Mouse (Mus musculus) heart, embryonic 13.5 days (tissue): ENCODE measurements around the gene Snx7. TPM values are rescaled to one million over a fixed set of nuclear protein-coding genes. Genes with fewer than 3 reads are reported as not detected.

Source experiments
- ATAC-seq: fragments of 200-750 bp; cut with Nextera tagmentation; 2 replicates; pipeline ENCODE4 v1.8.0; 2017; ENCODE audit warnings: moderate TSS enrichment; ENCODE audit not compliant: insufficient number of reproducible peaks, low FRiP score, low TSS enrichment; ENCODE audit errors: extremely low read depth
- H3K27ac ChIP-seq: fragments of 300-500 bp; sonication (generic); replicated peaks from 2 replicates; pipeline ENCODE4 v1.5.1; 2015; ENCODE audit warnings: moderate library complexity, mild to moderate bottlenecking, inconsistent platforms
- H3K27me3 ChIP-seq: fragments of 300-500 bp; sonication (generic); replicated peaks from 2 replicates; pipeline ENCODE4 v1.6.1; 2015; ENCODE audit warnings: mild to moderate bottlenecking, inconsistent platforms
- H3K36me3 ChIP-seq: fragments of 300-500 bp; sonication (generic); 2 replicates; pipeline ENCODE4 v1.6.1; 2015; ENCODE audit warnings: mild to moderate bottlenecking, inconsistent platforms
- H3K4me1 ChIP-seq: fragments of 300-500 bp; sonication (generic); 2 replicates; pipeline ENCODE4 v1.6.1; 2015; ENCODE audit warnings: inconsistent platforms
- H3K4me2 ChIP-seq: fragments of 300-500 bp; sonication (generic); 2 replicates; pipeline ENCODE4 v1.6.1; 2015; ENCODE audit warnings: inconsistent platforms, mild to moderate bottlenecking, moderate library complexity
- H3K4me3 ChIP-seq: fragments of 300-500 bp; sonication (generic); 2 replicates; pipeline ENCODE4 v1.5.1; 2015; ENCODE audit warnings: moderate library complexity, mild to moderate bottlenecking, inconsistent platforms
- H3K9ac ChIP-seq: fragments of 300-500 bp; sonication (generic); 2 replicates; pipeline ENCODE4 v1.6.1; 2015; ENCODE audit warnings: inconsistent platforms, mild to moderate bottlenecking, moderate library complexity
- H3K9me3 ChIP-seq: fragments of 300-500 bp; sonication (generic); 2 replicates; pipeline ENCODE4 v1.6.1; 2016; ENCODE audit warnings: inconsistent platforms
- WGBS: fragments of 180-500 bp; shearing (Covaris S2); methylation state at CpG from one replicate; pipeline ENCODE4 v1.1.7; 2015; ENCODE audit warnings: mixed read lengths; 5-methylcytosine and 5-hydroxymethylcytosine counted together
- polyA plus RNA-seq: library from polyadenylated mRNA; unstranded; fragments of >200 nt; fragmentation: Nextera tagmentation; extraction: Ambion mirVana; gene quantifications from 2 replicates; pipeline ENCODE4 v1.2.1, GENCODE M21; 2015

Snx7 gene
- polyA plus RNA-seq, 1 experiment from 2014 or later: 36.1 TPM

DNA sequence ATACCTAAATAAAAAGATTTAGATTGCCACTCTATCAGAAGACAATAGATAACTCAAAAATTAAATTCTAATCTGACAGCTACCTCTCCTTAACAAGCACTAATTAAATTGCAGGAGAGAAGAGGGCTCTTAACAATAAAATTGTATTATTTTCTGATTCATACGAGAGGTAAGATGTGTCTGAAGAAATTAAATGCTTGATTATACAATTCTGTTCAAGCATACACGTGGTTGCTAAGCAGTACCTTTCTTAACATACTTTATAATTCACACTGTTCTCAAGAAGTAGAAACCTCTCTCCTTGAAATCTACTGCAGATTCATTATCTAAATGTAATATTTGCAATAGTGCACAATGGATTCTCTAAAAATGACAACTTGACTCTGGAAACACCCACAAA, 54.5 kb downstream of the Snx7 start:
- no peak overlapping the region for H3K4me2 ChIP-seq
- WGBS: 81% methylated on average over 2 of the region's 2 CpGs

DNA sequence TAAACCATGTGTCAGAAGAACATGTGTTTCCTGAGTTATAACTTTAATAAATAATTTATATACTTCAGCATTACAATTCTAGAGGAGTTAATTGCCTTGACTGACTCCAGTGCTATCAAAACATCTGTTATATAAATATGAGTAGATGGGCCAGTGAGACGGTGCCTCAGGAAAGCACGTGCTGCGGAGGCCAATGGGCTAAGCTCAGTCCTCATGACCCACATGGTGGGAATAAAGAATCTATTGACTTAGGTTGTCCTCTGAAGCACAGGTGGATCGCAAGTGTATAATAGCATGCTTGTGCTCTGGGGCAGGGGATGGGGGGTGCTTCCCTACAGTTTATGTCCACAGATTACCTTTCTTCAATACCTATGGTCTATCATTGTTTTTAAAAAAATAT, 56.6 kb downstream of the Snx7 start:
- no peaks in the 10 kb centered on the region for H3K4me1 ChIP-seq
- WGBS: 88% methylated on average over 4 of the region's 4 CpGs
- H3K9ac ChIP-seq: no peak overlapping the region
- no peak for ATAC-seq
- H3K27ac ChIP-seq: no peak overlapping the region
- H3K27me3 ChIP-seq: no peaks in the 10 kb centered on the region
- no peaks in the 10 kb centered on the region for H3K9me3 ChIP-seq
- peaks cover 7% of the 10 kb centered on the region; the same call in 1 of the 2 replicates for H3K36me3 ChIP-seq
- no peak overlapping the region for H3K4me3 ChIP-seq
- no peak overlapping the region for H3K4me2 ChIP-seq

More for the DNA sequence above, 54.5 kb downstream of the Snx7 start:
- ATAC-seq: no peak
- no peaks in the 10 kb centered on the region for H3K4me1 ChIP-seq
- no peak overlapping the region for H3K4me3 ChIP-seq
- H3K27ac ChIP-seq: no peak overlapping the region
- H3K27me3 ChIP-seq: no peaks in the 10 kb centered on the region
- H3K9me3 ChIP-seq: no peaks in the 10 kb centered on the region
- no peak overlapping the region for H3K9ac ChIP-seq
- H3K36me3 ChIP-seq: peaks cover 7% of the 10 kb centered on the region; the same call in 1 of the 2 replicates

DNA sequence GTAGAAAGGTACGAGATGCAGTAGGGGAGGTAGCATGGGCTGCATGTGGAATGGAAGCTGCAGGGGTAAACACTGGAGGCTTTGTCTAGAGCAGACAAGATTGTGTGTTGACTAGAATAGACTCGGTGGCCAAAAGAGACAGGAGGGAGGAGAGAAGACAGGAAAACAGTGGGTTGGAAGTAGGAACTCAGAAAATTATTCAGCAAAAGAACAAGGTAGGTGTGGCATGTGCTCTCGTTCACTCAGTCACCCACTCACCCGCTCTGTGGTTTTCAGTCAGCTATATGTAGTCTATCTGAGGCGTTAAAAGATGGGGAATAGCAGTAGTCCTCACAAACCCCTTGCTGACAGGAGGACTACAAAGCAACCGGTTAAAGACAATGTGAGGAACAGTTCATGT, 63.0 kb downstream of the Snx7 start:
- WGBS: 73% methylated on average over 6 of the region's 6 CpGs
- Histone ChIP-seq H3K9ac (no peak overlapping the region), H3K36me3 (peaks cover 16% of the 10 kb centered on the region), H3K27me3 (no peaks in the 10 kb centered on the region), H3K4me1 (no peaks in the 10 kb centered on the region), H3K9me3 (no peaks in the 10 kb centered on the region), H3K4me2 (no peak overlapping the region), H3K27ac (no peak overlapping the region), H3K4me3 (no peak overlapping the region)
- no peak for ATAC-seq

DNA sequence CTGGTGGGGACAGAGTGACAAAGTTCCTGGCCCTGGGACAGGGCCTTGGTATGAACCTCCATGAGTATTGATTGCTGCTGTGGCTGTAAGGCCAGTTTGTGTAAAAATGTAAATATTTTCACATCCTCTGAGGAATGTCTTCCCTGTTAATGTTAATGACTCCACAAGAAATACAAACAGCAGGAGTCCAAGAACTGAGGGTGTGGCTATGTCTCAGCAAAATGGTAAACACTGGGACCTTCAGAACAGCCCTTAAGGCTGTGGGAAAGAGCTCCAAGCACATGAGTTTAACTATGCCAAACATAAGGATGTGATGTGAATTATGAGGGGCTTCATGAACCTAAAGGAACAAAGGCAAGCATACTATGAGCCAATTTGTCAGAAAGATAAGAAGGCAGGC, 74.2 kb downstream of the Snx7 start:
- Histone ChIP-seq H3K9ac (no peak overlapping the region), H3K9me3 (0 out of 2 replicates have a peak, but pooled peaks cover 2% of the 10 kb centered on the region), H3K27ac (no peak overlapping the region), H3K4me1 (no peaks in the 10 kb centered on the region), H3K27me3 (no peaks in the 10 kb centered on the region), H3K4me2 (no peak overlapping the region), H3K4me3 (no peak overlapping the region), H3K36me3 (peaks cover 12% of the 10 kb centered on the region)
- no peak for ATAC-seq

DNA sequence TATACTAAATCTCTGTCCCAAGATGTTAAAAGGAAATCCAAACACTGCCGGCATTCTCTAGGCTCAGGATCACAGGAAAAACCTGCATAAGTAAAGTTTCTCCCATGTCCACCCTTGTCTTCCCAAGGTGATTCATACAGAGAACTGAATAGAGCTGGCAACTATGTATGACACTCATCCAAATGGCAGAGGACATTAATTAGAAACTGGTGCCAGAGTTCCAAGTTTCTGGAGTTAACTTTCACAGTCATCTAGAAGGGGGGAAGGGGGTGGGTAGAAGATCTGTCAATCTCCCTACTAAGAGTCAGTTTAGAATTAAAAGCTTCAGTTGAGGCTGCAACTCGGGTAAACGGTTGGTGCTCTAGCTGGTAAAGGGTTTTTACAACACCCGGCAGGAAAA, 76.8 kb downstream of the Snx7 start:
- peaks cover 9% of the 10 kb centered on the region for H3K36me3 ChIP-seq

DNA sequence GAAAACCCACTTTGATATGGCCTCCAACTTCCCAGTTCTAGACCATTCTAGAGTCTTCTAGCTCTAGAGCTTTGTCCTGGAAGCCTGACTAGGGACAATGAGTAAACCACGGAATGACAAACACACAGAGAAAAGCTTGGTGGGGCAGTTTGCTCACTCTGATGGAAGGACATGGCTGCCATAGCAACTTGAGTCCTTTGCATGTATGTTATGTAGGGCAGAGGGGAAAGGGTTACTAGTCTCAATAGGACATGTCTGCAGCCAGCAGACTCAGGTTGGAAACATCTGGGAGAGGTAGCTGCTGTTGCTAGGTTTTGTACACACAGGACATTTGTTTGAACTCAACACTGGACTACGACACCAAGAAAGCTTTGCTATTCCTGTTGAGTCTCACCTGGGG, 77.5 kb downstream of the Snx7 start:
- WGBS: 71% methylated on average over 2 of the region's 2 CpGs
- no peak overlapping the region for H3K4me3 ChIP-seq
- no peaks in the 10 kb centered on the region for H3K27me3 ChIP-seq
- 0 out of 2 replicates have a peak, but pooled peaks cover 2% of the 10 kb centered on the region for H3K9me3 ChIP-seq
- H3K27ac ChIP-seq: no peak overlapping the region
- H3K36me3 ChIP-seq: peaks cover 9% of the 10 kb centered on the region
- H3K9ac ChIP-seq: no peak overlapping the region
- ATAC-seq: no peak
- H3K4me2 ChIP-seq: no peak overlapping the region
- H3K4me1 ChIP-seq: no peaks in the 10 kb centered on the region

More for the DNA sequence above, 76.8 kb downstream of the Snx7 start:
- Histone ChIP-seq H3K4me3 (no peak overlapping the region), H3K27ac (no peak overlapping the region), H3K4me1 (no peaks in the 10 kb centered on the region), H3K9ac (no peak overlapping the region), H3K27me3 (no peaks in the 10 kb centered on the region), H3K4me2 (no peak overlapping the region), H3K9me3 (0 out of 2 replicates have a peak, but pooled peaks cover 2% of the 10 kb centered on the region)
- WGBS: 76% methylated on average over 4 of the region's 4 CpGs
- no peak for ATAC-seq

DNA sequence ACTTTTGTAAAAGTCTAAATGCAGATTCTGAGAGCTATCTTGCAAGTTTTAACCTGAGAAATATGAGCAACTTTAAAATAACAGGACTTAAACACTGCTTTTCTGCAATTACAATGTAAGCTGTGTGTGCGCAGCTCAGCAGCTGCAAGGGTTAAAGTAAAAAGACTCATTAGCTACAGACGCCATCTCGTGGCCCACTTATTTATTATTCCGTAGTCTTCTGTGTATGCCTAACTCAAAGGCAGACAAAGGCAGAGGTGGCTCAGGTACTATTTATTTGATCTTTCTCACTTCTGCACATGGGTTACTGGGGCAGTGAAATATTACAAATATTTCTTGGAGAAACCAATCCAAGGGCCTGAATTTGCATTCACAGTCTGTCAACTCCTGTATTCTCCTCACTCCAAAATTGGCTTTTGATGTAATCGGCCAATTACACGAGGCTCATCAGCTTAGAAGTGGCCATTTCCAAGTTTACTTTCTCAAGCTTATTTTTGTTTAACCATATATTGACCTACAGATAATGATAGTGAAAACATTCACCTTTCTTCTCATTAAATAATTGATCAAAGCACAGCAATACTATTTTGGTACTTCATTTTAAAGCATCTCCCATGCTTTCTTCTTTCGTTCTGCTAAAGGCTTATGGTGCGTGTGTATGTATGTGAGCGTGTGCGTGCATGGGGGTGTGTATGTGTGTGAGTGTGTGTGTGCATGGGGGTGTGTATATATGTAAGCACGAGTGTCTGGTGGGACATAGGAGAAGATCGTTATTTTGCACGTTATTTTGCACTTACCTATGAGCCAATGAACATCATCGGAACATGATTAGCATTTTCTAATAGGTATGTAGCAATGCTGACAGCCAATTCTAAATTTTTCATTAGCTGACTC, 79.7 kb downstream of the Snx7 start:
- H3K4me2 ChIP-seq: no peak overlapping the region
- H3K9ac ChIP-seq: no peak overlapping the region
- ATAC-seq: no peak
- H3K4me3 ChIP-seq: no peak overlapping the region
- no peak overlapping the region for H3K27ac ChIP-seq
- H3K9me3 ChIP-seq: no peaks in the 10 kb centered on the region
- no peaks in the 10 kb centered on the region for H3K4me1 ChIP-seq
- no peaks in the 10 kb centered on the region for H3K36me3 ChIP-seq
- no peaks in the 10 kb centered on the region for H3K27me3 ChIP-seq
- 68% methylated on average over 14 of the region's 14 CpGs for WGBS

DNA sequence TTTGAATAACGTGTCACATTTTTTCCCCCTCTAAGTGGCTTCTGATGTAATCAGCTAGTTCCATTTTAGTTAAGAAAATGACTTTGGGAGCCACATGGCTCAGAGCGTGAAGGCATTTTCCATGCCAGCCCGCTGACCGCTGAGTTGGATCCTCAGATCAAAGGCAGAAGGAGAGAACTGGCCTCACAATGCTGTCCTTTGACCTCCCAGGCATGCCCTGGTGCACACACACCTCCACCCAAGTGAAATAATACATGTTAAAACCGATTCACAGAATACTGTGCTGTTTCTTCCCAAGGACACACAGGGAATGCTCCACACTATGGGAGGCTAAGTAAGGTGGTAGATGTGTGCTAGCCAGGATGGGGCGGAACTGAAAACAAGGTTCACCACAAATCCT, 81.5 kb downstream of the Snx7 start:
- 65% methylated on average over 6 of the region's 6 CpGs for WGBS
- H3K9me3 ChIP-seq: no peaks in the 10 kb centered on the region
- no peak overlapping the region for H3K4me2 ChIP-seq
- no peaks in the 10 kb centered on the region for H3K4me1 ChIP-seq
- no peak overlapping the region for H3K27ac ChIP-seq
- ATAC-seq: no peak
- no peaks in the 10 kb centered on the region for H3K36me3 ChIP-seq
- H3K27me3 ChIP-seq: no peaks in the 10 kb centered on the region
- no peak overlapping the region for H3K9ac ChIP-seq
- no peak overlapping the region for H3K4me3 ChIP-seq

DNA sequence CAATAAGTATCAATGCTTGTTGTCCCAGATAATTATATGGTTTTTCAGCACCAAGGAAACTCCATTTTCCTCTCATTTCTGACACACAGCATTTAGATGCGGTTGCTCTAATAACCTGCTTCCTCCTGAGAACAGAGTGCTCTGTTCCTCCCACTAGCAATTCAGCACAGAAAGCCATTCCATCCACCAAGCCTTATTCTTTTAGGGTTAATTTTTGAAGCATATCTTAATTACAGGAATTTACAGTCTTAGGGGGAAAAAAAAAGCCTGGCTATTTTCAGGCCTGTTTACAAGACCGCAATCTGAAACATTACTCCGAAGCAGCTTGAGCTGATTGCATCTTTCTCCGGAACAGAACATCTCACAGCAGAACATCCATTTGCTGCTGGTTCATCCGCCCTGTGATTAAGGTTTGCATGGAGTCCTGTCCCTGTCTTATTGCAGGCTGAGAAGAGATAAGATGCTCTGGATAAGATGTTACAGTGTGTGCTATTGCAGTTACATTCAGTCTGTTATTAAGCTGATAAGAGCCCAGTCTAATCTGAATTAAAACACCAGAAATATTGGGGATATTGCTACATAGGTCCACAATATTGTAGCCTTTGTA, 116.5 kb downstream of the Snx7 start:
- no peaks in the 10 kb centered on the region for H3K9me3 ChIP-seq
- H3K4me2 ChIP-seq: no peak overlapping the region
- 73% methylated on average over 5 of the region's 5 CpGs for WGBS
- no peaks in the 10 kb centered on the region for H3K36me3 ChIP-seq
- H3K27me3 ChIP-seq: no peaks in the 10 kb centered on the region
- H3K9ac ChIP-seq: no peak overlapping the region
- H3K27ac ChIP-seq: no peak overlapping the region
- H3K4me1 ChIP-seq: no peaks in the 10 kb centered on the region
- no peak for ATAC-seq
- no peak overlapping the region for H3K4me3 ChIP-seq

DNA sequence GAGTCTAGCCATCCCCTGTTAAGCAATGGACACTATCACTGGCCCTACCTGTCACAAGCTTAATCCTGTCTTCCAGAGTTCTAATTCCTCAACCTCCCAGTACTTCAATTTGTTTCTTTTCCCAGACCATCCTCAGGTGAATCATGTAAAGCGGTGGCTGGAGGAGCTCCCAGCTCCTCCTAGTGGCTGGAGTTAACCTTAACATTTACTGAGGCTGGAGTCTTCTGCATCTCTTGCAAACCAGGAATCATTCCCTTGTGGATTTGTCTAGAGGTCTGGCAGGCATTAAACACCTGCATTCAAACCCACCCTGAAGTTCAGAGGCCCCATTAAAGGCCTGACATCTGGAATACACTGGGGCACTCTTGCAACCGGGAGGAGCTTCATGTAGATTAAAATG, 117.1 kb downstream of the Snx7 start:
- Histone ChIP-seq H3K27me3 (no peaks in the 10 kb centered on the region), H3K9me3 (no peaks in the 10 kb centered on the region), H3K27ac (no peak overlapping the region), H3K4me1 (no peaks in the 10 kb centered on the region), H3K4me3 (no peak overlapping the region), H3K9ac (no peak overlapping the region), H3K36me3 (no peaks in the 10 kb centered on the region), H3K4me2 (no peak overlapping the region)
- ATAC-seq: no peak
- 64% methylated on average over 2 of the region's 2 CpGs for WGBS

DNA sequence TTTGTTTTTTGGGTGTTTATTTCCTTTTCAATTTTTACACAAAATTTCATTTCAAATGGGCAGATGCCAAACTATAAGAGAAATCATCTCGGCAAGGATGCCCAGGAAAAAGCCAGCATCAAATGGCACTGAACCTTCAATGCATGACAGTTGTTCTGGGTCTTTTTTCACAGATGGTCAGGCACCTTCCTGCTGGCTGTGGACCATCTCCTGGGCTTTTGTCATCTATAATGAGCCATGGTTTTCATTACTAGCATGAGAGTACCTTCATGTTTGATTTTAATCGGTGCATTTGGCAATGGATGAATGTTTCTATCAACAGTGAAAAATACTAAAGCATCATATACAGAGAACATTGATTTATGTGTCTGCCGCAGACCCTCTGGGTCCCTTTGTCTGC, 119.5 kb downstream of the Snx7 start:
- WGBS: 80% methylated on average over 3 of the region's 3 CpGs

DNA sequence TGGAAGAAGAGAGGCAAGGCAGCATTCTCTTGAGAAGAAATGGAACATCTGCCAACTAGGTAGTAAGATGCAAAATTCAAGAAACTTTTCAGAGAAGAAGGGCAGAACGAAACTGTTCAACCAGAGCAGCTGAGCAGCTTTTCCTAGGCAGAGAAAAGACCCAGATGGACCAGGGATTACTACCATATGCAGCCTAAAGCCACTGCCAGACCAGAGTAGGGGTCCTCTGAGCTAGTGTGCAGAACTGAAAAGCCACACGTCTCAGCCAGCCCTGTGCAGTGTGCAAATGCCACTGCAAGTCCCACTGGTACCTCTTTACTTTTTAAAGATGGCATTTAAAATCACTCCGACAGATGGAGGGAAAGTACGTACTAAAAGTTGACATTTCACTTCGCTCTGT, 129.0 kb downstream of the Snx7 start:
- Histone ChIP-seq H3K36me3 (no peaks in the 10 kb centered on the region), H3K9me3 (no peaks in the 10 kb centered on the region), H3K4me1 (no peaks in the 10 kb centered on the region), H3K4me2 (no peak overlapping the region), H3K27me3 (no peaks in the 10 kb centered on the region), H3K4me3 (no peak overlapping the region), H3K27ac (no peak overlapping the region), H3K9ac (no peak overlapping the region)
- 65% methylated on average over 5 of the region's 5 CpGs for WGBS
- ATAC-seq: no peak

More for the DNA sequence above, 119.5 kb downstream of the Snx7 start:
- H3K9ac ChIP-seq: no peak overlapping the region
- no peak overlapping the region for H3K4me2 ChIP-seq
- H3K4me1 ChIP-seq: no peaks in the 10 kb centered on the region
- H3K4me3 ChIP-seq: no peak overlapping the region
- H3K9me3 ChIP-seq: no peaks in the 10 kb centered on the region
- no peak for ATAC-seq
- no peaks in the 10 kb centered on the region for H3K36me3 ChIP-seq
- no peak overlapping the region for H3K27ac ChIP-seq
- no peaks in the 10 kb centered on the region for H3K27me3 ChIP-seq
